Mouse (Mus musculus) WW6 (cell line): ENCODE data around the gene Khnyn.

Experiments
- DNase-seq: peaks from one replicate; pipeline ENCODE4 v3.0.0-alpha.2; 2013; ENCODE audit warnings: low read depth, low spot score

Khnyn gene

DNA sequence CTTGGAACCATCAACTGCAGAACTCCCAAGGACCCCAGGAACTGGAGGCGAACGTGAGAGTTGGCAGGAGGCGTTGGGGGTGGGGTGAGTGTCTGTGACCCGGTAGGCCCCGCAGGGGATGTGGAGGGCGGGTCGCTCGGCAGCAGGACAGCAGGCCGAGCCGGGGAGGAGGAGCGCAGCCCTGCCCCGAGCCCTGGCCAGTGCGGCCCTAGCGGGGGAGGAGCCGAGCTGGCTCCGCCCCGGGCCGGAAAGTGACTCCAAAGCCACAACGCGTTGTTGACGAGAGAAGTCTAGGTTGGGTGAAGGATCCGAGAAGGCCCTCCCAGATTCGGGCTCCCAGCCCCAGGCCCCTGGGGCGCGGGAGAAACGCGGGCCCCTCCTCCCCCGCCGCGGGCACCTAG is at the start of gene Khnyn:
Khnyn (plus strand) TSS at position 235 of the 401 bp plus-strand sequence.
- peak; percentile 72 for DNase-seq

DNA sequence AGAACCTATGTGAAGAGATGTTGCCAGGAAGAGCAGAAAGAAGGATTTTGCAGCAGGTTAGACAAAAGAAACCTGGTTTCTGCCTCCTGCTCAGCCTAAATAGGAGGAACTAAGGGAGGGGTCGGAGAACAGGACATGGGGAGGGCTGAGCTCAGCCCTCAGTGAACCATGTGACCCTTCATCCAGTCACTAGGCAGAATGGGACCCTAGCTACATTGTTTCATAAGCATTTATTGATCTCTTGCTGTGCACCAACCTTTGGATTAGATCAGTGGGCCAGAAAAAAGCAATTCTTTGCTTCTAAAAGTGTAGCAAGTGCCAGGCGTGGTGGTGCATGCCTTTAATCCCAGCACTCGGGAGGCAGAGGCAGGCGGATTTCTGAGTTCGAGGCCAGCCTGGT is 46.4 kb upstream of the Khnyn start:
- no peak for DNase-seq

DNA sequence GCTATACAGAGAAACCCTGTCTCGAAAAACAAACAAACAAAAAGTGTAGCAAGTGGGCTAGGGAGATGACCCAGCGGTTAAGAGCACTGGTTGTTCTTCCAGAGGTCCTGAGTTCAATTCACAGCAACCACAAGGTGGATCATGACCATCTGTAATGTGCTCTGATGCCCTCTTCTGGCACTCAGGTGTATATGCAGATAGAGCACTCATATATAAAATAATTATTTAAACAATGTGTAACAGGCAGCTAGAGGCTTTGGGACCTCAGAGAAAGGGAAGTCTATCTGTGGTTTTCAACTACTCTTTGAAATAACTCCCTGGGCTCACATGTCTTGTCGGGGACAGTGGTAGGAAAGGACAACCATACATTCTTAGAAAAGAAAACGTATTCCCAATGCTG is 46.0 kb upstream of the Khnyn start:
- DNase-seq, result no peak

DNA sequence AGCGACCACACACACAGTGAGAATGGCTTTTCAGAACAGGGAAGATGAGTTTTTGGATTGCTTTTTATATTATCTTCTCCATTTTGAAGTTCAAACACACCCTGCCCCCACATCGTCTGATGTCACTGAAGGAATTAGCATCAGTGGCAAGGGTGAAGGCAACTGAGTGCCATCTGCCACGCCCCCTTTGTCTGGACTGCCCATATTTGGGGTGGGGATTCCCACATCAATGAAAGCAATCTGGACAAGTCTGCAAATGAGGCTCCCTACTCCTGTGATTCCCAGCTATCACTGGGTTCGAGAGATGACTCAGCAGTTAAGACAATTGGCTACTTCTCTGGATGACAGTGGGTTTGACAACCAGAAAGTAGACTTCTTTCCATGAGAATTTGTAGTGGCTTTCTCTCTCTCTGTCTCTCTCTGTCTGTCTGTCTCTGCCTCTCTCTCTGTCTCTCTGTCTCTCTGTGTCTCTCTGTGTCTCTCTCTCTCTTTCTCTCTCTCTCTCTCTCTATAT is 43.8 kb upstream of the Khnyn start:
- DNase-seq, result no peak

DNA sequence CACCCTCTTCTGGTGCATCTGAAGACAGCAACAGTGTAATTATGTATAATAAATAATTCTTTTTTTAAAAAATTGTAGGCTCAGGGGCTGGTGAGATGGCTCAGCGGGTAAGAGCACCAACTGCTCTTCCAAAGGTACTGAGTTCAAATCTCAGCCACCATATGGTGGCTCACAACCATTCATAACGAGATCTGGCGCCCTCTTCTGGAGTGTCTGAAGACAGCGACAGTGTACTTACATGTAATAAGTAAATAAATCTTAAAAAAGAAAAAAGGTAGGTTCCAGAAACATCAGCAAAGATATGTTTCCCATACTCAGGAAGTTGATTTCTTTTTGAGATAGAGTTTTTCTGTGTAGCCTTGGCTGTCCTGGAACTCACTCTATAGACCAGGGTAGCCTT is 42.0 kb upstream of the Khnyn start:
- no peak for DNase-seq

DNA sequence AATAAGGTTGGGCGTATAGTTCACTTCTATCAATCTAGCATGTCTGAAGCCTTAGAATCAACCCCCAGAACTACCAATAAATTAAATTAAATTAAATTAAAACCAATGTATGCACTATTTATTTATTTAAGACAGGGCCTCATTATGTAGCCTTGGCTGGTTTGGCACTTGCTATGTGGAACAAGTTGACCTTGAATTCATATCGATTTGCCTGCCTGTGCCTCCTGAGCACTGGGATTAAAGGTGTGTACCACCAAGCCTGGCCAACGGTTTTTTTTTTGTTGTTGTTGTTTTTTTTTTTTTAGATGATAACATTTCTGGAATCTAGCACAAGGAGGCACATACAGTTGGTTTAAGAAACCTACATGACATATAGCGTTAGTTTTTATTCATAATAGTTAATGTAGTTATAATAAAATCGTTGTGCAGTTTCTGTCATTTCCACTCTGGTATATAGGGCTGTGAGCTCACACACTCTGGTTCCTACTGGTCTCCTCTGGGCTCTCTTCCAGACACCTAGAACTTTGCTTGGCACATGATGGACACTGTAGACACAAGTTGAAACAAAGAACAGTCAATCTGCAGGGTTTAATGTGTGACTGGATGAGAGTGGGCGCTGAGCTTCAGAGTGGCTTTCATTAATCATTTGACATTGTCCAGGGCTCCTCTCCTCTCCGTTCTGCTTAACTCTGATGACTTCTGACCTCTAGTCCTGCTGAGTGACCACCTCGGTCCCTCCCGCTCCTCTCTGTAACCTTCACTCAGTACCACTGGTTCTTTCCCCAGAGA is 39.0 kb upstream of the Khnyn start:
- DNase-seq, result no peak

DNA sequence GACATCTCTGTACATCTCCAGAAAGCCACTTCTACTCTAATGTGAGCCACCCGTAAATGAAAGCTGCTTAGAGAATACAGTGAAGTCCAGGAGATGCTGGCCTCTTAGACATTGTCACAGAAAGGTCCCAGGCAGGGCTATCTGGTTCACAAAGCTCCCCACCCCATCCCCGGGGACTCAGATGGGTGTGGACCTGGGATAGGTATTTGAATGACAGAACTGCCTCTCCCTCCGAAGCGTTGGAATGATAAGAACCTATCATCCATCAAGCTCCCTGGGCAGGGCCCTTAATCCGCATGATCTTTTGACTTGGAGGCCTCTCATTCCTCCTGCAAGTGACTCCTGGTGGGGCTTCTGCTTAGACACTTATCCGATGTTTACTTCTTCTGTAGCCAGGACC is 33.9 kb upstream of the Khnyn start:
- DNase-seq, result no peak

DNA sequence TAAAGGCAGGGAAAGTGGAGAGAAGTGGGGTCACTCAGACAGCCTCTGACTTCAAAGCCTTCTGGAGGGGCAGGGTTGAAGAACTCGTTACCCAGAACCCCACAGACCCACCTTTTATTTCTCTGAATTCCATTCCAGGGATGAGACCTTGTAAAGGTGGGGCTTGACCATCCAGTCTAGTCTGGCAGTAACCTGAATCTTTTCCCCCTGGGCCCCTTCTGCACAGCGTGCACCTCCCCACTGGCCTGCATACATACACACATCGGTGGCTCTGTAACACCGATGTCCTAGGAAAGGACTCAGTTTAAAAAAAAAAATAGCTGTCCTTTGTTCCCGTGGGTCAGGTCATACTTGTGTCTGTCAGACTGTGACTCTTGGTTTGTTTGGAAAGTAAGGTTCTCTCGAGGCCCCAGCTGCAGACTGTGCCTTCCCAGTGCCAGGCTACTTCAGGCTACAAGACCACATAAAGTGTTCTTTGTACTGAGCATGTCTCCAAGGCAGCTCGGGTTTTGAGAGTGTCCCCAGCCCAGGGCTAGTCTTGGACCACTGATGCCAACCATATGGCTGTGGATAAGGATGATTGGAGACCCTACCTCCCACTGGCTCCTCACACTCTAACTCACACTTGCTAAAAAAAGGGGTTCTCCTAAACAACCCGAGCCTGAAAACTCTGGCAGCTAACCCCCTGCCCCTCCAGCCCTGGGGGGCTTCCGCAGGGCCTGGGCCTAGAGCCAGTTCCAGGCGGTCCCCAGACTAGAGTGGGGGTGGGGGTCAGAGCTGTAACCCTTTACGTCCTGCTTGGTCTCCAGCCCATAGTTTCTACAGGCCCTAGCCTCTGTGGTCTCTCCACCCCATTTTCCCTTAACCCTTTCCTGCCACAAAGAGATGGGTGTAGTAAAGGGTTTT is 31.8 kb upstream of the Khnyn start:
- DNase-seq, result no peak

DNA sequence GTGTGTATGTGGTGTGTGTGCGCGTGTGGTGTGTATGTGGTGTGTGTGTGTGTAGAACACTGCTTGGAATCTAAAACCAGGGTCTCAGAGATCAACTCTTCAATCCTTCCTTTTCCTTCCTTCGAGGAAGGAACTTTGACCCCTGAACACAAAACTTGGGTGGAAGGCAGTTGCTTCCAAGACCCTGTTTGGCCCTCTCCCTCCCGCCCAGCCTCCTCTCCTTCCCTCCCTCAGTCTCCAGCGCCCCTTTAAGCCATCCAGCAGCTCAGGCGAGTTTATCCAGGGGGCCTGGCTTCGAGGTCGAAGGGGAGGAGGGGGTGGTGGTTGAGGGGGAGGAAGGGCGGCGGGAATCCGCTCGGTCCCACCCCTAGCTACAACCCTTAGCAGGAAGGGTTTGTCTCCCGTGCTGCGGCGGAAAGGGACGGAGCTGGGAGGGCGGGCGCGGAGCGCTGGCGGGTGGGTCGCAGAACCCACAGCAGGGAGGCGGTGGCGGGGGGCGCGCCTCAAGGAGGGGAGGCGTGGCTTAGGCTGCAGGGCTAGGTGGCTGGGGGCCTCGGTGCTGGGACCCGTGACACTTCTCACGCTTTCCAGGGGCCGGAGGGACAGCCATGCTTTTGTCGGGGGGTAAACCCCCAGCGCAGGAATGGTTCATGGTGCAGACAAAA is 31.0 kb upstream of the Khnyn start, which contains the start of gene Nynrin:
Nynrin (plus strand) TSS at position 390 of the 665 bp plus-strand sequence.
- DNase-seq, result peak; percentile 66

DNA sequence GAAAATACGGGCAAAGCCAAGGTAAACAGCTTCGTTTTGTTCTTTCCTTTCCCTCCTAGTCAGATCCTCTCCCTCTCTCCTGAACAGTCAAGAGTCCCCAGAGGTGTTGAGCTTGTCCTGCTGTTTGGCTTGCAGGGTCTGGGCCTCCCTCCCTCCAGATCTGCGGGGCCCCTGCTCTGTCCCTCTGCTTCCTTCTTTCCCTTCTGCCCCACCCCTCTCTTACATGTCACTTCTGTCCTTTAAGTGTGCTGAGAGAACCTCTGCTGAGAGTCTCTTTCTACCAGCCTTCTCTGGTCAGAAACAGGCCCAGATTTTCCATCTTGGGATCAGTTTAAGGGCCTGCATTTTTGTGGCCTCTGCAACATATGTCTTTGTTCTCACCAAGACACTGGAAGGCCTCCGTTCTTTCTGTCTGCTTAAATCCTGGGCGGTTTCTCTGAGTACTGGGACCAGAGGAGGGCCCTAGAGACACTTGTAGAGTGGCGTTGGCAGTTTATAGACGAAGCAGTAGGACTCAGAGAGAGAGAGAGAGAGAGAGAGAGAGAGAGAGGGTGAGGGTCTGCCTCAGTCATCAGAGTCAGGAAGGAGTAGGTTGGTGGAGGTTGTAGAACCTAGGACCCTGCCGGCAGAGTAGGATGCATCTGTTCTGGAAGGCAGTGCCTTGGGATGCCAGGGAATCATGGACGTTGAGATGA is 30.2 kb upstream of the Khnyn start:
- no peak for DNase-seq

DNA sequence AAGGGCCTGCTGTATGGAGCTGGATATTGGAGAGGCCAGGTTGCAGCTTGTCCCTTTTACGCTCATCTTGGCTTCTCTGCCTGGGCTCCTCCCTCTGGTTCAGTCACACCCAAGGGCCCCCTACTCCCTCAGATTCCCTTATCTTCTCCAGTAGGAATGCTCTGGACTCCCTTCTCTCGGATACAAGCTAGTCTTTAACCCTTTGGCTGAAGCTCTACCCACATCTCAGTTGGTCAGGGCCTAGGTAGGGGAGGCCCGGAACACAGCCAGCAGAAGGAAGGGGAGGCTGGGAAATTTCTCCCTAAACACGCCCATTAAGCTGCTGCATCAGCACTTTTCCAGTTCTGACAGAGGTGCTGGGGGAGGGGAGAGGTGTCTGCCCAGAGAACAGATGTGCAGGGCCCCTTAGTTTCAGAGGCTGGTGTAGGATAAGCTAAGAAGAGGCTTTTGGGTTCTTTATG is 29.6 kb upstream of the Khnyn start:
- no peak for DNase-seq

DNA sequence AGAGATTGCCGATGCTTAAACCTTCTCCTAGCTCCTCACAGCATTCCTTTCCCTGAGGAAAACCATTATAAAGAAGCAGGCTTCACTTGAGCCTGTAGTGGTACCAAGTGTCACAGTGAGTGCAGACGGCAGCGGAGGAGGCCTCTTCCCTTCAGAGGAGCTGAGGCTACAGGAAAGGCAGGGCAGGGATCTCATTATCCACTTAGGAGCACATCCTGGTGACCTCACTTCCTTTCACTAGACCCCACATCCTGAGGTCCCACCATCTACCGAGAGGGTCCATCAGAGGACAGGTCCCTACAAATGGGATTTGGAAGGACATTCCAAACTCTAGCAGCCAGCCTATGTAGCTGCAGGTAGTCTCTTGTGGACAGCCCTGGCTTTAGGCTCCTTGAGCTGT is 27.2 kb upstream of the Khnyn start:
- no peak for DNase-seq

DNA sequence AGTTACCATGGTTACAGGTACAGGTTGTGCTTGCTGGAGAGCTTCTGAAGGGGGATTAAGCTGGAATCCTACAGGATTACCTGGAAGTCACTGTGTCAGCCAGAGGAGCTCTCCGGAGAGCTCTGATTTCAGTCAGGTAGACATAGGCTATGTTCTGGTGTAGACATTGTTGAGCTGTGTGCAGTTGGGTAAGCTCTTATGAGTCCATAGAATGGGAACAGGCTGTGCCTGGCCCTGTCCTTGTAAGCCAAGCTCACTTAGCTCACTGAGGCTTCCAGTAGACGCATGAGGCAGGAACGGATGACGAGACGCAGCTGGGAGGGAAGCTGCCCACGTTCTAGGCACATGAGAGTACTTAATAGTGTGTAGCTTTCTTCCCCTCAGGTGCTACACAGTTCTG is 22.6 kb upstream of the Khnyn start:
- DNase-seq, result no peak

DNA sequence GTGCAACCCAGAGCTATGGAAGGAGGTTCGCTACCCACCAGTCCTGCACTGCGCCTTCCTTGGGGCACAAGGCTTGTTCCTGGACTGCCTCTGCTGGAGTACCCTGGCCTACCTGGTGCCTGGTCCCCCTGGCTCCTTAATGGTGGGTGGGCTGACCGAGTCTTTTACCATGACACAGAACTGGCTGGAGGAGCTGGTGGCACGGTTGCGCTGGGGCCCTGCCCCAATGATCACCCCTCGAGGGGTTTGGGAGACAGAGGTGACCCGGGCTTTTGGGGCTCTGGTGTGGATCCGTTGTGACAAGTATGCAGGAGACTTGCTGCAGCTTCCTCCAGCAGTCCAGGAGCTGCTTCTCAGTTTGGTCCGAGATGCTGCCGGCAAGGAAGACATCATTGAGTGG is 21.8 kb upstream of the Khnyn start:
- DNase-seq, result no peak

DNA sequence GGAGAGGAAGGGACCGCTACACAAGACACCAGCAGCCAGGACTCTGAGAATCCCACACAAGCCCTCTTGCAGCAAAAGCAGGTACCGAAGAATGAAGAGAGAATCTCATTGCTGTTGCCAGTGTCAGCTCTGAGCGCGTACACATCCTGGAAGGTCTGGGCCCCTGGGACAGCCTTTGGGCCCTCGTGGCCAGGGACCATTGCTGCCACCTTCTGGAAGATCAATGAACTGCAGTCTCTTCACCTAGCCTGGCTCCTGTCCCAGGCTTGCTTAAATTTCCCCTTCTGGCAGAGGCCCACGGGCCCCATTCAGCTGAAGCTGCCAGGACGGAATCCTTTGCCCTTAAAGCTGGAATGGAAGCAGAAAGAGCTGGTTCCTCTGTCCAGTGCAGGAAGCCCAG is 21.0 kb upstream of the Khnyn start:
- DNase-seq, result peak; percentile 67

DNA sequence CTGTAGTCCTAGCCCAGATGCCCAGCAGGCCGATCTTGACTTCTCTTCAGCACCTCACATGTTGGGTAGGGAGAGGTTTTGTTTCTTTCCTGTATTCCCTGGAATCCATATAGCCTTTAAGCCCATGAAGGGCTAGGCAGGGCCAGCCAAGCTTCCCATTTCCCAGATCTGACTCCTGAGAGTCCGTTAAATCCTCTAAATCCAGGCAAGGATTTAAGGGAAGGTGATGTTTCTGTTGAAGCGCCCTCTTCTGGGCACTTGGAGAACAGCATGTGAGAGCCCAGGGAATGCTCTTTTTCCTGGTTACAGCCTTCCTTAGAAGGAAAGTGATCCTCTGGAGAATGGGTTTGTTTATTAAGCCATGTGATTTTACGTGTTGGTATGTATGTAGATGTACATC is 17.8 kb upstream of the Khnyn start:
- no peak for DNase-seq

DNA sequence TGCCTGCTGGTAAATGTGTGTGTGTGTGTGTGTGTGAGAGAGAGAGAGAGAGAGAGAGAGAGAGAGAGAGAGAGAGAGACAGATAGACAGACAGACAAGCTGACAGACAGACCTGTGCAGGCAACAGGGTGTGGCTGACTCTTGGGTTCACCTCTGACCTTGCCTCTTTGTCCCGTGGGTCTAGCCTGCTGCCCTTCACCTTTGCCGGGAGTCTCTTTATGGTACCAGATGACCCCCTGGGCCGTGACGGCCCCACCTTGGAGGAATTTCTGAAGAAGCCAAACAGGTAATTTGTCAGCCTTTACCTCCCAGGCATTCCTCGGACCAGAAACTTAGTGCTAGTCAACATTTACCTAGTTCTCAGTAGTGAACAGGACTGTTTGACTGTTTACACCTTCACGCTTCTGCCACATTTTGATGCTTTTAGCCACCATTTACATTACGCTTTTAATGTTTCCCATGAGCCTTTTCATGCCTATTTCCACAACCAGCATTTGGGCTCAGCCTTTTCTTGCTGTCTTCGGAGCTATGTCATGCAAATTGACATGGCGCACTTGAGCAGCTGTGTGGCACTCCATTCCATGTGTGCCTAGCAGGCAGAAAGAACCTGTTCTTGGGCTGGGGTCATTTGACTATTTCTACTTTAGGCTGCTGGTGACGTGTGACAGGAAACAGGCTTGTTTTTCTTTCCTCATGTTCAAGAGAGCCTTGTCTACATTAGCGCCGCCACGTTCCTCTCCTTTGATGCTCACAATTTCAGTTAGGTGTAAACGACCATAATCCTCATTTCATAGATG is 16.3 kb upstream of the Khnyn start:
- no peak for DNase-seq

DNA sequence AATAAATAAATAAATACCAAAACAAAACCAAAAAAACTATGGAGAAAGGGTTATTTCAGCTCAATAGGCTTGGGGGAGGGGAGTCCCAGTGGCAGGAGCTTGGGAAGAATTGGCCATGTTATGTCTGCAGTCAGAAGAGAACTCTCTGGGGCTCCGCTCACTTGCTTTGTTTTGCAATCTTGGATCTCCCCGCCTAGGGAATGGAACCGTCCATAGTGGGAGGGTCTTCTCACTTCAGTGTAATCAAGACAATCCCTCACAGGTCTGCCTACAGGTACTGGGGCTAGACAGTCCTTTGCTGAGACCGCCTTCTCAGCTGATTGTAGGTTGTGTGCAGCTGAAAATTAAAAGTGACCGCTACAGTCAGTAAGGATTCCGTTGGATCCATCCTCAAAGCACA is 15.2 kb upstream of the Khnyn start:
- DNase-seq, result no peak

DNA sequence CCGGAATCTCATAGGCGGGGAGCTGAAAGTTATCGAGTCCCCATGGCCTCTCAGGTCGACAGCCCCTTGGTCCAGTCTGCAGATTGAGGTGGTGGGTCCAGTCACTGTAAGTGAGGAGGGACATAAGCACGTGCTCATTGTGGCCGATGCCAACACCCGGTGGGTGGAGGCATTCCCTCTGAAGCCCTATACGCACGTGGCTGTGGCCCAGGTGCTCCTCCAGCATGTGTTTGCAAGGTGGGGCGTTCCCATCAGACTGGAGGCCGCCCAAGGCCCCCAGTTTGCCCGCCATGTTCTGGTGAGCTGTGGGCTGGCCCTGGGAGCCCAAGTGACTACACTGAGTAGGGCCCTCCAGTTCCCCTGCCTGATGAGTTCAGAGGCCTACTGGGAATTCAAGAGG is 12.7 kb upstream of the Khnyn start:
- no peak for DNase-seq

DNA sequence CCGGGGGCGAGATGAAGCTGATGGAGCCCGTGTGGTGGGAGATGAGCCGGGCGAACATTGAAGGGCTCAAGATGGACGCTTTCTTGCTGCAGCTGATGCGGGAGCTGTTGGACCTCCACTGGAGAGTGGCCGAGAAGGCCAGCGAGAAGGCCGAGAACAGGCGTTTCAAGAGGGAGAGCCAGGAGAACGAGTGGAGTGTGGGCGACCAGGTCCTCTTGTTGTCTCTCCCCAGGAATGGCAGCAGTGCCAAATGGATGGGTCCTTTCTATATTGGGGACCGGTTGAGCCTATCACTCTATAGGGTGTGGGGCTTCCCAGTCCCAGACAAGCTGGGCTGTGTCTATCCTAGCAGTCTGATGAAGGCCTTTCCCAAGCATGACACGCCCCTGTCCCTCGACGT is 12.2 kb upstream of the Khnyn start:
- DNase-seq, result no peak
